Mouse (Mus musculus): ENCODE measurements around the gene Btbd35f29.
"Not testable (repeated sequence)": the region's sequence is repeated elsewhere in the genome, so short reads cannot be mapped to it uniquely, and the experiment has no call there.

- not testable (repeated sequence) for TF ChIP-seq CTCF (IDR thresholded peaks at IDR 0.05; ENCODE audit: low read depth, low read length); POLR2A (IDR thresholded peaks at IDR 0.05; ENCODE audit: extremely low read depth, insufficient read depth, low read length)
Measured at GRCm38 (mm10) chrX:31141416-31141815, 23.9 kb downstream of the Btbd35f29 start.

Measured in liver, adult 2 months (tissue).